Mouse (Mus musculus) spleen, postnatal 36 days (tissue): ENCODE data around the gene Izumo1r.
"Not testable (repeated sequence)": the region's sequence is repeated elsewhere in the genome, so short reads cannot be mapped to it uniquely, and the experiment has no call there.

Source experiments
- DNase-seq, 2 experiments: peaks; one replicate each; pipeline ENCODE4 v3.0.0; 2022; ENCODE audit warnings: low spot score in 2 of 2, mixed read lengths in 1 of 2

The Izumo1r gene

GRCm38 (mm10) chr9:14904741-14905475, 1.2 kb upstream of the Izumo1r start:
- no peak for DNase-seq

DNA sequence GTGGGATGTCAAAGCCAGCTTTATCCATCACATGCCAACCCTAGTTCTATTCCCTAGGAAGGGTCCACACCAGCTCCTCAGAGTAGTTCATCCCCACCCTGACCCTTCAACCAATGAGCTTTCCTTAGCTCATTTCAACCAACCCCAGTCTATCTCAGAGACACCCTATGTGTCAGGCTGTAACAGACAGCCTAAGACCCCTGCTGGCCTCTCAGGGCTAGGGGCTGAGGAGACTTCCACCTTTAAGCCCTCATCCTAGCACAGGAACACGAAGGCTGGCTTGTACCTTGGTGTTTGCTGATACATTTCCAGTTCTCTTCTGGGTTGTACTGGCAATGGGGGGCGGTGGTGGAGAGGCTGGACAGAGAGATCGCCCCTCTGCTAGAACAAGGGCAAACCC, 743 bp downstream of the Izumo1r start:
- no peak for DNase-seq

DNA sequence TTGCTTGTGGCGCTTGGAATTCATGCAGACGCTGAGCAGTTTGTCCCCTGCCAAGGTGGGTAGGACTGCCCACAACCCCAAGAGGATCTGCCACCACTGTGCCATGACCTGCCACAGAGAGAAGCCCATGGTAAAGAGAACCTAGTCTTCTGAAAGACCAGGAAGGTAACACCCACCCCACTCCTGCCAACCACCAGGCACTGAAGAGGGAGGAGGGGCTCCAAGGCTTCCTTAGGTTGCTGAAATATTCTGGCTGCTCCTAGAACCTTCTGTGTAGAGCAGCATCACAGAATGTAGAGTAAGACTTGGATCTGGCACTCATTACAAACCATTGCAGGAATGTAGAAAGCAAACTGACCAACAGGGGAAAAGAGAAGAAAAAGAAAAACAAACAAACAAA, 1.3 kb downstream of the Izumo1r start:
- no peak for DNase-seq

- DNase-seq = no peak
Observed at GRCm38 (mm10) chr9:14901757-14902156, 2.0 kb downstream of the Izumo1r start.

DNA sequence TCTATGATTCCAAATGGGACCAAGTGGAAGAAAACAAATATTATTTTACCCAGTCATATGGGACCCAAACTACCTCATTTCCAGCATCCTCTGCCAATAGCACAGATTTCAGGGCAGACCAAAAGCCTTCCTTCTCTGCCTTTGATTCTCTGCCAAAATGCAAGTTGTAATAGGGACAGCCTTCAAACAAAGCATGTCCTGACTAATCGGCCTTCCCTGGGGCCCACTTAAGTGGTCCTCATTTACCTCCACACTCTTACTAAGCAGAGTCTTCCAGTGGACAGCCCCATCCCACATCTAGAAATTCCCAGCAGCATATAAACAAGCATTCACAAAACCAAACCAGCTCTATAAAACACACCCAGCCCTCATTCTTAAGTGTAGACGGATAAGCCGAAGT, 6.6 kb downstream of the Izumo1r start:
- DNase-seq = no peak

- no peak for DNase-seq
Observed at GRCm38 (mm10) chr9:14895237-14895835, 8.4 kb downstream of the Izumo1r start.

DNA sequence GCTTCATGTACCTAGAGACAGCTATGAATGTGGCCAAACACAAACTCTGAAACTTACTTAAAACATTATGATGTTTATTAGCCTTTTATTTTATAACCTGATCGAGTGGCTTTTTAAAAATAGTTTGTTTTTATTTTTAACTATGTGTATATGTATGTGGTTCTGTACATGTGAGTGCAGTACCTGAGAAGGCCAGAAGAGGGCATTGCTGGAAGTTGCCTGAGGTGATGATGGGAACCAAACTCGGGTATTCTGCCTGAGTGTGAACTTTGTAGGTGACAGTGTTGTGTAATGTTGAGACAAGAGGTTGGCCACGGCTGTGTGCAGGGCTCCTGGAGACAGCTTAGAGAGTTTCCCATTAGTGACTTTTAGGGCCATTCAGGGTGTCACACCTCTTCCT, 9.1 kb downstream of the Izumo1r start:
- no peak for DNase-seq

- no peak for DNase-seq
Observed at GRCm38 (mm10) chr9:14893388-14893787, 10.4 kb downstream of the Izumo1r start.

- DNase-seq = no peak
Observed at GRCm38 (mm10) chr9:14891891-14892290, 11.9 kb downstream of the Izumo1r start.

GRCm38 (mm10) chr9:14890699-14891098, 13.1 kb downstream of the Izumo1r start:
- DNase-seq = no peak

GRCm38 (mm10) chr9:14888671-14889070, 15.1 kb downstream of the Izumo1r start:
- DNase-seq = no peak

DNA sequence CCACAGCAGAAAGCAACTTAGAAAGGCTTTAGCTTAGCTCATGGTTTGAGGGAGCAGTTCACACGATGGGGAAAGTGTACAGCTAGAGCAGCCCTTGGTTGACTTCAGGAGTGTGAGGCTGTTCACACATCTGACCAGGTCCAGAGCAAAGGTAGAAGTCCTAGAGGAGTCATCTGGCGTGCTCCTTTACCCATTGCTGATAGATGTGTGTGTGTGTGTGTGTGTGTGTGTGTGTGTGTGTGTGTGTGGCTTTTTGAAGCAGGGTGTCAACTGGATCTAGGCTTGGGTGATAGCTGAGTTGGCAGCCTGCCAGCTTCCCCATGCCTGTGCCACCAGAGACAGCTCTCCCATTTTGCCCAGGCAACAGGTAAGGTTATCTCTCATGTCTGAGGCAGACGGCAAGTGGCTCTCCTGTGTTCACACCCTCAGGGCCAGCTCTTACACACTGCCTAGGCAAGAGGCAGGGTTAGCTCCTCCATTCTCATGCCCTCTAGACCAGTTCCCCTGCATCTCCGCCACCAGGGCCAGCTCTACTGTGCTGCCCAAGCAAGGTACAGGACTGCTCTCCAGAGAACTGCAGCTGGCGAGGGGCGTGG, 15.9 kb downstream of the Izumo1r start:
- peak in 1 of 2 experiments; percentile 9 for DNase-seq

GRCm38 (mm10) chr9:14885954-14886353, 17.8 kb downstream of the Izumo1r start:
- DNase-seq = no peak

DNA sequence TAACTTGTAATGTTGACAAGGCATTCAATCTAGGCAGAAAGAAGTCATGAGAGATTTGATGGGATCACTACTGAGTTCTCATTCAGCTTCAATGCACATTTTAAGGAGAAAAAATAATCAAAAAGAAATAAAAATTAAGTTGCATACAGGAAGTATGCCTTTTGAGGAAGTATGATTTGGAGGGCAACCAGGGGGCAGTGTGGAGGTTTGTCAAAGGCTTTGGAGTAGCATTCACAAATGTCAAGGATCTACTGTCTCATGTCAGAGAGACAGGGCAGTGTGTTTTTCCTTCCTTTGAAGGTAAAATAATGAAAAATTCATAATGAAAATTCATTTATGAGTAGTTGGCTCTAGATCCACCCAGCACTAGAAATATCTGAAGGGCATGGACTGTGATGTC, 18.6 kb downstream of the Izumo1r start:
- peak; percentile 44 to 56 for DNase-seq

GRCm38 (mm10) chr9:14884641-14885040, 19.1 kb downstream of the Izumo1r start:
- peak; percentile 9 to 20 for DNase-seq

- not testable (repeated sequence) for DNase-seq
Observed at GRCm38 (mm10) chr9:14876566-14876965, 27.2 kb downstream of the Izumo1r start.

DNA sequence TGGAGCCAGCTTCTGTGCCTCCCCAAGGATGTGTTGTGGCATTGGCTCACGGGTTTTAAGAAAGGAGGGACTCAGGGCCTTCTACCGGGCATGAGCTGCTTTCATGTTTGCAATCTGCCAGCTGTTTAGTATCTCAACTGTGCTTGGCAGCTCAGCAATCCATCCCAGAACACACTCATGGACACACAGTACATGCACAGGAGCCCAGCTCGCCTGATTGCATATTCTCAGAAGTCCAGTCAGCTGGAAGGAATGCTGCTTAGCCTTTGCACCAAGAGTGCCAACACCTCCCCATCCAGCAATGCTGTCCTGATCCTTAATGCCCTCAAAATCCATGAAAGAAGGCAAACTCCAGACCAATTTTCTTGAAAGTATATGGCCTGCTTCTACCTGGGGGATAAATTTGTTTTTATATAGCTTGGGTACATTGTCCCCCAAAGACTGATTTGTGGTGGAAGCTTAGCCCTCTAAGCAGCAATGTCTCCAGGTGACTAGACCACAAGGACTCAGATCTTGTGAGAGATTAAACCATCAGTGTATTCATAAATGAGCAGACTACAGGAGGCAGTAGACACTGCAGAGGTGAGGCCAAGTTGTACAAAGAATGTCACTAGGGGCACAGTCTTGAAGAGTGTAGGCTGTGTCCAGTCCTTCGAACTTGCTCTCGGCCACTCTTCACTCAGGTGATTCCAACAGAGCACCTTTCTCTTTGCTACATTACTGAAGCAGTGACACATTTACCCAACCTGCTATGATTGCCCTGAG, 27.8 kb downstream of the Izumo1r start:
- DNase-seq = no peak

GRCm38 (mm10) chr9:14872181-14872930, 31.4 kb downstream of the Izumo1r start:
- no peak for DNase-seq

- DNase-seq = no peak
Observed at GRCm38 (mm10) chr9:14871536-14871935, 32.2 kb downstream of the Izumo1r start.

DNA sequence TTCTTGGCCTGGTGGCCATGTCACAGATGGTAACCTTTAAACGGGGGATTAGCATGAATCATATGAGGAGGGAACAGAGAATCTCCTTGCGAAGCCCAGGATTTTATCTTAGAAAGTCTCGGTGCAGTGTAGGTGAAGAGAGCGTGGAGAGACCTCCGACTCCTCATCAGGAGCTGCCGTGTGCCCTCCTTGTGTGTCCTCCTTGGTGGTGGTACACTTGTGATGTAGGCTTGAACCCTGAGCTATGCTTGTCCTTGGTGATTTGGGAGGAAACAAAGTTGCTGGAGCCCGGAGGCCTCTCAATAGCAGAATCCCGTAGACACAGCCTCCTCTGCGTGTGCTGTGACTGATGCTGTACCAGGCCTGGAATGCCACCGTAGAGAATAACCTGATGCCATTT, 32.9 kb downstream of the Izumo1r start:
- DNase-seq = no peak

- DNase-seq = no peak
Observed at GRCm38 (mm10) chr9:14870377-14870776, 33.4 kb downstream of the Izumo1r start.

GRCm38 (mm10) chr9:14868326-14868725, 35.4 kb downstream of the Izumo1r start:
- no peak for DNase-seq
